ENCODE assay signal across 24 mouse cellular contexts in the genomic region with DNA sequence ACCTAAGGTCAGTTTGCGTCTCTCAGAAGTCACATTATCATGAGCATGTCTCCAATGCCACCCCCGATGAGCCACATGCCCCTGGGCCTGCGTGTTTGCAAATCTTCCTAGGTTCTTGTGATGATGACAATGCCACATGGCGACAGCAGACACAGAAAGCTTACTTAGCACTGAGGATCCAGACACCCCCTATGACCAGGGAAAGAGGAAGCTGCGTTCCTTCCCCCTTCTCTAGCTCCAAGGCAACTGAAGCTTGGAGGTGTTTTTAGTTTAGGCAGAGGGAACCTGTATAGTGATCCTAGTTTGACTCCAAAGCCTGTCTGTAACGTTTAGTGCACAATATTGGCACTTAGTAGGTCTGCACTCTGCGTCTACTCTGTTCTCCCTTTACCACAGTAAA. TPM values are rescaled to one million over a fixed set of nuclear protein-coding genes. Genes with fewer than 3 reads are reported as not detected.
DNase-seq lines count a peak whose midpoint lies in the region; ATAC-seq and TF ChIP-seq lines count a peak whose summit lies in the region.
"Had no signal": no experiment of that assay in that cellular context is flagged by ENCODE, and none has a peak within 500 bp of the region (broad histone marks: within the 10 kb centered on the region; RNA-seq: fewer than 3 reads in every experiment).

No protein-coding gene starts in this region.

- no peak for TF ChIP-seq POLR2A in MEL (IDR thresholded peaks at IDR 0.05; ENCODE audit: control insufficient read depth in 1 of 2, insufficient read depth in 1 of 2, low read depth in 1 of 2, low read length in 2 of 2, poor library complexity in 1 of 2)

- H3K4me2 ChIP-seq in forebrain, embryonic 14.5 days (ENCODE audit: low read length) = no peak overlapping the region
- H3K4me2 ChIP-seq: embryonic facial prominence, embryonic 13.5 days; embryonic facial prominence, embryonic 15.5 days; forebrain, embryonic 12.5 days; forebrain, embryonic 15.5 days had no signal

- H3K79me2 ChIP-seq in MEL (ENCODE audit: control insufficient read depth, insufficient read depth, low read length, poor library complexity) (no peaks in the 10 kb centered on the region), macrophage (ENCODE audit: inconsistent target) (no peaks in the 10 kb centered on the region)

- no peak for TF ChIP-seq EP300 in MEL (IDR thresholded peaks at IDR 0.05; ENCODE audit: low read depth in 1 of 2, low read length in 2 of 2)

- H3K27me3 ChIP-seq in MEL (ENCODE audit: control insufficient read depth in 1 of 2, insufficient read depth in 2 of 2, low read length in 2 of 2) = no peaks in the 10 kb centered on the region
- H3K27me3 ChIP-seq in forebrain, embryonic 14.5 days (replicated peaks; ENCODE audit: control insufficient read depth, insufficient read depth, low read length) = no peaks in the 10 kb centered on the region
- H3K27me3 ChIP-seq: embryonic facial prominence, embryonic 13.5 days; embryonic facial prominence, embryonic 15.5 days; forebrain, embryonic 12.5 days; forebrain, embryonic 15.5 days had no signal

- ATAC-seq in common myeloid progenitor, adult 5-6 weeks (replicated peaks; ENCODE audit: low read depth, poor library complexity, severe bottlenecking) = 0 out of 2 replicates have a peak, but pooled peaks have one; percentile 25
- ATAC-seq in forebrain, embryonic 14.5 days = no peak
- ATAC-seq: forebrain, embryonic 15.5 days; forebrain, postnatal 0 days had no signal

- no peaks in the 10 kb centered on the region for H3K4me1 ChIP-seq in MEL (ENCODE audit: control insufficient read depth in 1 of 2, insufficient read depth in 2 of 2, low read length in 2 of 2)
- no peaks in the 10 kb centered on the region for H3K4me1 ChIP-seq in forebrain, embryonic 14.5 days (ENCODE audit: control insufficient read depth, insufficient read depth, low read length)
- H3K4me1 ChIP-seq: embryonic facial prominence, embryonic 13.5 days; embryonic facial prominence, embryonic 15.5 days; forebrain, embryonic 10.5 days; forebrain, embryonic 15.5 days had no signal

- no peak for TF ChIP-seq CTCF in MEL (IDR thresholded peaks at IDR 0.05 in 2 of 3, conservative IDR thresholded peaks at IDR 0.05 in 1 of 3; ENCODE audit: control insufficient read depth in 1 of 3, insufficient read depth in 1 of 3, low read depth in 2 of 3, low read length in 3 of 3, poor library complexity in 1 of 3, severe bottlenecking in 1 of 3)
- TF ChIP-seq CTCF in gastrocnemius, adult 2 months (IDR thresholded peaks at IDR 0.05) = no peak

- no peaks in the 10 kb centered on the region for H3K9me3 ChIP-seq in MEL (replicated peaks; ENCODE audit: insufficient read depth, low read length)
- H3K9me3 ChIP-seq in forebrain, embryonic 14.5 days (replicated peaks; ENCODE audit: control insufficient read depth, low read length) = no peaks in the 10 kb centered on the region
- H3K9me3 ChIP-seq: embryonic facial prominence, embryonic 13.5 days; embryonic facial prominence, embryonic 15.5 days; forebrain, embryonic 10.5 days; forebrain, embryonic 12.5 days; forebrain, embryonic 15.5 days; G1E had no signal

- no peak overlapping the region for H3K9ac ChIP-seq in MEL (ENCODE audit: control insufficient read depth, low read depth, low read length, poor library complexity, severe bottlenecking)
- no peak overlapping the region for H3K9ac ChIP-seq in forebrain, embryonic 14.5 days (ENCODE audit: low read length)
- H3K9ac ChIP-seq: embryonic facial prominence, embryonic 13.5 days; embryonic facial prominence, embryonic 15.5 days; forebrain, embryonic 12.5 days; forebrain, embryonic 15.5 days; forebrain, postnatal 0 days had no signal

- no peak for TF ChIP-seq RAD21 in MEL (IDR thresholded peaks at IDR 0.05; ENCODE audit: low read depth, low read length)

- H3K36me3 ChIP-seq in MEL (ENCODE audit: control insufficient read depth in 1 of 2, insufficient read depth in 2 of 2, low read length in 2 of 2) = no peaks in the 10 kb centered on the region
- H3K36me3 ChIP-seq in macrophage (ENCODE audit: inconsistent target) = no peaks in the 10 kb centered on the region
- H3K36me3 ChIP-seq in forebrain, embryonic 14.5 days (ENCODE audit: control insufficient read depth, insufficient read depth, low read length) = no peaks in the 10 kb centered on the region
- H3K36me3 ChIP-seq: embryonic facial prominence, embryonic 13.5 days; embryonic facial prominence, embryonic 15.5 days; forebrain, embryonic 10.5 days; forebrain, embryonic 12.5 days; forebrain, embryonic 15.5 days had no signal

- intact Hi-C loops in gastrocnemius, adult 2 months (cut with DNase I) = loop anchor here (5.0 kb wide), 1 partner anchor 382 kb away; no protein-coding TSS in a partner anchor

- H3K27ac ChIP-seq in MEL (ENCODE audit: control insufficient read depth, low read depth, low read length) = no peak overlapping the region
- 0 out of 2 replicates have a peak overlapping the region, but pooled peaks have one; percentile 5 for H3K27ac ChIP-seq in macrophage
- H3K27ac ChIP-seq in gastrocnemius, adult 2 months = no peak overlapping the region
- no peak overlapping the region for H3K27ac ChIP-seq in forebrain, embryonic 14.5 days (ENCODE audit: low read depth, low read length)
- H3K27ac ChIP-seq: embryonic facial prominence, embryonic 13.5 days; embryonic facial prominence, embryonic 15.5 days; forebrain, embryonic 10.5 days; forebrain, embryonic 12.5 days; forebrain, embryonic 15.5 days had no signal

- H3K4me3 ChIP-seq in MEL (ENCODE audit: control insufficient read depth in 1 of 2, insufficient read depth in 1 of 2, low read depth in 2 of 2, low read length in 2 of 2) = no peak overlapping the region
- no peak overlapping the region for H3K4me3 ChIP-seq in macrophage (ENCODE audit: inconsistent target)
- no peak overlapping the region for H3K4me3 ChIP-seq in gastrocnemius, adult 2 months
- H3K4me3 ChIP-seq in forebrain, embryonic 14.5 days (ENCODE audit: low read depth, low read length) = no peak overlapping the region
- H3K4me3 ChIP-seq: embryonic facial prominence, embryonic 13.5 days; embryonic facial prominence, embryonic 15.5 days; erythroblast, embryonic 14.5 days; forebrain, embryonic 10.5 days; forebrain, embryonic 12.5 days; forebrain, embryonic 15.5 days had no signal

- WGBS in macrophage (ENCODE audit: missing documents) = 64% methylated on average over 6 of the region's 7 CpGs
- WGBS in forebrain, embryonic 14.5 days = 89% methylated on average over 7 of the region's 7 CpGs

- DNase-seq in MEL (ENCODE audit: low read depth, low spot score) = peak; percentile 37
- no peak for DNase-seq in gastrocnemius, adult 2 months
- no peak for DNase-seq in forebrain, embryonic 14.5 days (ENCODE audit: low spot score)
- DNase-seq in kidney, adult 9 months = no peak
- DNase-seq in layer of hippocampus, postnatal 36 days = no peak
- DNase-seq: adrenal gland, adult 2 months; adrenal gland, postnatal 10 days; adrenal gland, postnatal 25 days; cerebellum, adult 11-12 months; cerebellum, adult 2 months; cerebellum, adult 9-10 months; cerebellum, postnatal 10 days; cerebellum, postnatal 25 days; embryo, embryonic 11 days; forebrain, postnatal 0 days had no signal

TF ChIP-seq in MEL, 35 proteins besides CTCF, POLR2A, EP300 and RAD21 (continues in another document):
- TF ChIP-seq ZC3H11A (IDR thresholded peaks at IDR 0.05; ENCODE audit: low read depth, low read length) (no peak), MXI1 (IDR thresholded peaks at IDR 0.05; ENCODE audit: low read depth, low read length) (no peak), HCFC1 (IDR thresholded peaks at IDR 0.05; ENCODE audit: low read depth, low read length) (no peak), MYC (IDR thresholded peaks at IDR 0.05; ENCODE audit: low read depth, low read length) (no peak), TCF12 (IDR thresholded peaks at IDR 0.05; ENCODE audit: low read depth, low read length) (no peak), MAFK (IDR thresholded peaks at IDR 0.05; ENCODE audit: borderline replicate concordance, low read depth, low read length) (no peak), UBTF (IDR thresholded peaks at IDR 0.05; ENCODE audit: borderline replicate concordance, insufficient read depth, low read depth, low read length) (no peak), POLR2AphosphoS2 (IDR thresholded peaks at IDR 0.05; ENCODE audit: low read length) (no peak), USF1 (IDR thresholded peaks at IDR 0.05; ENCODE audit: low read depth, low read length) (no peak), NELFE (IDR thresholded peaks at IDR 0.05; ENCODE audit: low read depth, low read length) (no peak), BHLHE40 (IDR thresholded peaks at IDR 0.05; ENCODE audit: borderline replicate concordance, low read depth, low read length) (no peak), MAZ (IDR thresholded peaks at IDR 0.05; ENCODE audit: low read depth, low read length) (no peak), ZKSCAN1 (IDR thresholded peaks at IDR 0.05; ENCODE audit: low read depth, low read length) (no peak)

RNA-seq across cellular contexts. Expression of a gene that starts 49.3 kb away (rescaled TPM):
- total RNA-seq in MEL (2012; rRNA removed) = 13.8 and 15.1 TPM in 2 replicates
- polyA plus RNA-seq in MEL (2012; ENCODE audit: insufficient read depth in 1 of 2, insufficient read length in 2 of 2, low read depth in 1 of 2, low replicate concordance in 2 of 2, missing spikeins in 1 of 2) (10 to 100 TPM in 1 of 2 experiments, not detected in 1; 16.5 TPM), macrophage (2018) (1.4 to 5.1 TPM (median 3.6 TPM) in 3 replicates)
- total RNA-seq in common myeloid progenitor, adult 5-6 weeks (2017) = 4.1 and 12.9 TPM in 2 replicates
- 10 to 100 TPM in 8 of 26 experiments, 1 to 10 TPM in 18; 1.7 to 29.2 (median 5.4) TPM for total RNA-seq in macrophage (2018; cell fraction: chromatin; rRNA removed)
- 1 to 10 TPM; 1.4 to 9.4 (median 2.9) TPM for total RNA-seq in macrophage (2018; cell fraction: cytosol; rRNA removed)
- total RNA-seq in macrophage (2018; cell fraction: nucleus; rRNA removed) = 10 to 100 TPM in 5 of 26 experiments, 1 to 10 TPM in 18, under 1 TPM in 2, not detected in 1; 0.61 to 17.3 (median 4.3) TPM
- 1 to 10 TPM; 3.3 to 6.6 TPM for total RNA-seq in gastrocnemius, adult 2 months (2021)
- 25.9 and 27.3 TPM in 2 replicates for polyA plus RNA-seq in forebrain, embryonic 14.5 days (2014; fragmentation: Nextera tagmentation; extraction: Ambion mirVana)
- total RNA-seq in layer of hippocampus, postnatal 36 days (2021) = 1 to 10 TPM; 6.0 to 8.6 TPM
- polyA plus RNA-seq: erythroblast, embryonic 14.5 days had no signal

RNA-seq across cellular contexts. Expression of a gene that starts 49.4 kb away (rescaled TPM):
- total RNA-seq in MEL (2012; rRNA removed) = 164 and 220 TPM in 2 replicates
- polyA plus RNA-seq in MEL (2012; ENCODE audit: insufficient read depth in 1 of 2, insufficient read length in 2 of 2, low read depth in 1 of 2, low replicate concordance in 2 of 2, missing spikeins in 1 of 2) (100 to 1,000 TPM in 1 of 2 experiments, not detected in 1; 149 TPM), macrophage (2018) (235 to 420 TPM (median 317 TPM) in 3 replicates)
- 294 and 313 TPM in 2 replicates for total RNA-seq in common myeloid progenitor, adult 5-6 weeks (2017)
- total RNA-seq in macrophage (2018; cell fraction: chromatin; rRNA removed) = 100 to 1,000 TPM in 1 of 26 experiments, 10 to 100 TPM in 25; 11.7 to 112 (median 32.5) TPM
- total RNA-seq in macrophage (2018; cell fraction: cytosol; rRNA removed) = 100 to 1,000 TPM; 145 to 270 (median 194) TPM
- 10 to 100 TPM; 25.6 to 85.6 (median 42.4) TPM for total RNA-seq in macrophage (2018; cell fraction: nucleus; rRNA removed)
- 100 to 1,000 TPM; 109 to 173 TPM for total RNA-seq in gastrocnemius, adult 2 months (2021)
- polyA plus RNA-seq in forebrain, embryonic 14.5 days (2014; fragmentation: Nextera tagmentation; extraction: Ambion mirVana) = 1,393 and 1,470 TPM in 2 replicates
- 100 to 1,000 TPM; 379 to 403 TPM for total RNA-seq in layer of hippocampus, postnatal 36 days (2021)
